Mouse (Mus musculus): ENCODE data around the gene Polr1b.

DNA sequence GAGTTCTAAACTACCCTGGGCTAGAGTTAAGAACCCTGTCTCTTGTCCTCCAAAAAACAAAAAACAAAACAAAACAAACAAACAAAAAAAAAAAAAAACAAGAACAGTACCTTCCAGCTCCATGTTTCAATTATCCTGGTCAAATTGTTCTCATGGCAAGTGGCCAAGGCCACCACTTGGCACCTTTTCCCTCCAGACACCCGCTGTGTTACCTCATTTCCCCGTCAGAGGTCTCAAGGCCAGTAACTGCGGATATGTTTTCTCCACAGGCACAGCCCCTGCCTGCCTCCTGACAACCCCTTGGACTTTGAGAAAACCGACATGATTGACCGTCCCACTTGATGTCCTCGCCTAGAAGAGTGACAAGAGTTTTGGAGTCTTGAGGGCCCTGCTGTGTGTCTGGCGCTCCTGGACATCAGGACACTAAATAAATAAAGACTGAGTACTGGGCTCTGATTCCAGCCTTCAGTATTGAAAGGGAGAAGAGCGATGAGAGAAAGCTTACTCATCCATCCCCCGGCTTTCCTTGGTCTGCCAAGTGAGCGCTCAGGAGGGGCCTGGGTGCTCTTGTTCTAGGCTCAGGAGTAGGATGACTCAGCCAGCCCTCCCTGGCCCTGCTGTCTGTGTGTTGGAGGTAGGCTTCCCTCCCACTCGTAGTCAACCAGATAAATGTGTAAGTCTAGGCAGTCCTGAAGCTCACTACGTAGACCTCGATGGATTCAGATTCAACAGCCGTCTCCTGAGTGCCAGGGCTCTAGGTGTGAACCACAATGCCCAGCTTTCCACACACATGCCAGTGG, 32.4 kb downstream of the Polr1b start:
- TF ChIP-seq CTCF (IDR thresholded peaks at IDR 0.05; ENCODE audit: borderline replicate concordance, extremely low read depth, insufficient read depth, insufficient read length), result no peak
- TF ChIP-seq POLR2A (IDR thresholded peaks at IDR 0.05; ENCODE audit: borderline replicate concordance, extremely low read depth, insufficient read depth, insufficient read length, poor library complexity, severe bottlenecking), result no peak
